Mouse (Mus musculus) stomach, postnatal 0 days (tissue): ENCODE results near the gene Adss.

ENCODE experiments used
- CTCF ChIP-seq: IDR thresholded peaks from 2 replicates; pipeline ENCODE4 v1.5.1; 2016; ENCODE audit warnings: antibody characterized with exemption, low read depth, mild to moderate bottlenecking, moderate library complexity
- EP300 ChIP-seq: optimal IDR thresholded peaks from 2 replicates; pipeline ENCODE3; 2016; ENCODE audit warnings: antibody characterized with exemption

GRCm38 (mm10) chr1:177723786-177724185 lies 72.5 kb downstream of the Adss start:
- TF ChIP-seq CTCF (no peak), EP300 (no peak)
